Mouse (Mus musculus) embryonic facial prominence, embryonic 10.5 days (tissue): ENCODE results near the gene Pdhb. TPM values are rescaled to one million over a fixed set of nuclear protein-coding genes. Genes with fewer than 3 reads are reported as not detected.
"Not testable (repeated sequence)": the region's sequence is repeated elsewhere in the genome, so short reads cannot be mapped to it uniquely, and the experiment has no call there.

ENCODE experiments used
- DNase-seq: peaks from one replicate; pipeline ENCODE4 v3.0.0-alpha.2; 2017; ENCODE audit warnings: low spot score
- H3K27ac ChIP-seq: fragments of 300-500 bp; sonication (generic); replicated peaks from 2 replicates; pipeline ENCODE4 v1.5.1; 2016; ENCODE audit warnings: mild to moderate bottlenecking
- H3K27me3 ChIP-seq: fragments of 300-500 bp; sonication (generic); replicated peaks from 2 replicates; pipeline ENCODE4 v1.6.1; 2016; ENCODE audit warnings: low read depth, mild to moderate bottlenecking; ENCODE audit not compliant: poor library complexity, severe bottlenecking
- H3K36me3 ChIP-seq: fragments of 300-500 bp; sonication (generic); replicated peaks from 2 replicates; pipeline ENCODE4 v1.6.1; 2016; ENCODE audit warnings: mild to moderate bottlenecking, moderate library complexity
- H3K4me1 ChIP-seq: fragments of 300-500 bp; sonication (generic); 2 replicates; pipeline ENCODE4 v1.6.1; 2016
- H3K4me3 ChIP-seq: fragments of 300-500 bp; sonication (generic); 2 replicates; pipeline ENCODE4 v1.5.1; 2016; ENCODE audit warnings: mild to moderate bottlenecking, moderate library complexity
- H3K9me3 ChIP-seq: fragments of 300-500 bp; sonication (generic); 2 replicates; pipeline ENCODE4 v1.6.1; 2016; ENCODE audit warnings: mild to moderate bottlenecking
- WGBS: fragments of 180-500 bp; shearing (Covaris S2); methylation state at CpG from one replicate; pipeline ENCODE4 v1.1.7; 2016; 5-methylcytosine and 5-hydroxymethylcytosine counted together
- polyA plus RNA-seq: library from polyadenylated mRNA; unstranded; fragments of >200 nt; fragmentation: Nextera tagmentation; extraction: Ambion mirVana; gene quantifications from 2 replicates; pipeline ENCODE4 v1.2.1, GENCODE M21; 2016

Gene Pdhb
- polyA plus RNA-seq, 1 experiment from 2014 or later, result 214 TPM

- no peaks in the 10 kb centered on the region for H3K27me3 ChIP-seq
- H3K4me3 ChIP-seq, result no peak overlapping the region
- no peak for DNase-seq
- H3K36me3 ChIP-seq, result no peaks in the 10 kb centered on the region
- 59% methylated on average over 3 of the region's 3 CpGs for WGBS
- no peak overlapping the region for H3K27ac ChIP-seq
- no peaks in the 10 kb centered on the region for H3K4me1 ChIP-seq
- no peaks in the 10 kb centered on the region for H3K9me3 ChIP-seq
These were observed 10.5 kb upstream of the Pdhb start for GRCm38 (mm10) chr14:8183330-8183729.

GRCm38 (mm10) chr14:8180371-8181035 is 7.7 kb upstream of the Pdhb start:
- no peak overlapping the region for H3K4me3 ChIP-seq
- WGBS, result 75% methylated on average over 4 of the region's 4 CpGs
- no peaks in the 10 kb centered on the region for H3K9me3 ChIP-seq
- H3K27me3 ChIP-seq, result no peaks in the 10 kb centered on the region
- H3K27ac ChIP-seq, result no peak overlapping the region
- no peaks in the 10 kb centered on the region for H3K36me3 ChIP-seq
- DNase-seq, result no peak
- H3K4me1 ChIP-seq, result no peaks in the 10 kb centered on the region

- Histone ChIP-seq H3K9me3 (no peaks in the 10 kb centered on the region), H3K27ac (no peak overlapping the region), H3K36me3 (no peaks in the 10 kb centered on the region; the same call in 1 of the 2 replicates), H3K27me3 (no peaks in the 10 kb centered on the region), H3K4me3 (no peak overlapping the region), H3K4me1 (peaks cover 11% of the 10 kb centered on the region)
- 66% methylated on average over 5 of the region's 5 CpGs for WGBS
- peak; percentile 39 for DNase-seq
These were observed 3.4 kb upstream of the Pdhb start for GRCm38 (mm10) chr14:8176251-8176650.

GRCm38 (mm10) chr14:8174634-8175033 is 1.8 kb upstream of the Pdhb start:
- Histone ChIP-seq H3K4me3 (no peak overlapping the region), H3K4me1 (peaks cover 11% of the 10 kb centered on the region), H3K36me3 (peaks cover 16% of the 10 kb centered on the region), H3K9me3 (no peaks in the 10 kb centered on the region), H3K27me3 (no peaks in the 10 kb centered on the region), H3K27ac (no peak overlapping the region)
- DNase-seq, result no peak
- 88% methylated on average over 5 of the region's 5 CpGs for WGBS

GRCm38 (mm10) chr14:8173542-8174250 is 871 bp upstream of the Pdhb start:
- H3K27me3 ChIP-seq, H3K9me3 ChIP-seq, DNase-seq: not testable (repeated sequence)
- 39% methylated on average over 7 of the region's 7 CpGs for WGBS
- Histone ChIP-seq H3K4me1 (peaks cover 11% of the 10 kb centered on the region), H3K4me3 (peak overlapping the region; percentile 96), H3K36me3 (peaks cover 25% of the 10 kb centered on the region), H3K27ac (peak overlapping the region; percentile 95)

- Histone ChIP-seq H3K4me1 (no peaks in the 10 kb centered on the region), H3K4me3 (no peak overlapping the region), H3K27ac (no peak overlapping the region), H3K36me3 (peaks cover 89% of the 10 kb centered on the region), H3K9me3 (no peaks in the 10 kb centered on the region), H3K27me3 (no peaks in the 10 kb centered on the region)
- 85% methylated on average over 7 of the region's 7 CpGs for WGBS
- DNase-seq, result no peak
These were observed 8.4 kb downstream of the Pdhb start for GRCm38 (mm10) chr14:8164463-8164862.

- no peak for DNase-seq
- Histone ChIP-seq H3K4me1 (no peaks in the 10 kb centered on the region), H3K4me3 (no peak overlapping the region), H3K27me3 (no peaks in the 10 kb centered on the region), H3K36me3 (peaks cover 65% of the 10 kb centered on the region), H3K27ac (no peak overlapping the region), H3K9me3 (no peaks in the 10 kb centered on the region)
- WGBS, result 85% methylated on average over 2 of the region's 2 CpGs
These were observed 11.0 kb downstream of the Pdhb start for GRCm38 (mm10) chr14:8161777-8162176.

- no peaks in the 10 kb centered on the region for H3K9me3 ChIP-seq
- no peak overlapping the region for H3K27ac ChIP-seq
- H3K4me1 ChIP-seq, result no peaks in the 10 kb centered on the region
- peaks cover 38% of the 10 kb centered on the region for H3K36me3 ChIP-seq
- DNase-seq, result no peak
- no peak overlapping the region for H3K4me3 ChIP-seq
- WGBS, result 84% methylated on average over 3 of the region's 3 CpGs
- H3K27me3 ChIP-seq, result no peaks in the 10 kb centered on the region
These were observed 13.7 kb downstream of the Pdhb start for GRCm38 (mm10) chr14:8159141-8159540.

GRCm38 (mm10) chr14:8158721-8159120 is 14.1 kb downstream of the Pdhb start:
- WGBS, result 90% methylated on average over 3 of the region's 3 CpGs
- H3K4me3 ChIP-seq, result no peak overlapping the region

GRCm38 (mm10) chr14:8156947-8157346 is 15.9 kb downstream of the Pdhb start:
- Histone ChIP-seq H3K27me3 (no peaks in the 10 kb centered on the region), H3K36me3 (peaks cover 19% of the 10 kb centered on the region), H3K9me3 (no peaks in the 10 kb centered on the region), H3K4me1 (no peaks in the 10 kb centered on the region), H3K27ac (no peak overlapping the region), H3K4me3 (no peak overlapping the region)
- no peak for DNase-seq
- 39% methylated on average over 3 of the region's 3 CpGs for WGBS

More at GRCm38 (mm10) chr14:8158721-8159120, 14.1 kb downstream of the Pdhb start:
- H3K27ac ChIP-seq, result no peak overlapping the region
- DNase-seq, result no peak
- H3K36me3 ChIP-seq, result peaks cover 34% of the 10 kb centered on the region
- no peaks in the 10 kb centered on the region for H3K9me3 ChIP-seq
- no peaks in the 10 kb centered on the region for H3K4me1 ChIP-seq
- H3K27me3 ChIP-seq, result no peaks in the 10 kb centered on the region

- DNase-seq, result no peak
- 70% methylated on average over 3 of the region's 3 CpGs for WGBS
These were observed 18.8 kb downstream of the Pdhb start for GRCm38 (mm10) chr14:8154072-8154471.

GRCm38 (mm10) chr14:8151757-8152156 is 21.1 kb downstream of the Pdhb start:
- H3K9me3 ChIP-seq, result no peaks in the 10 kb centered on the region
- H3K4me1 ChIP-seq, result no peaks in the 10 kb centered on the region
- 92% methylated on average over 5 of the region's 5 CpGs for WGBS
- H3K27ac ChIP-seq, result no peak overlapping the region
- no peak overlapping the region for H3K4me3 ChIP-seq
- H3K36me3 ChIP-seq, result peaks cover 9% of the 10 kb centered on the region; the same call in 1 of the 2 replicates
- no peaks in the 10 kb centered on the region for H3K27me3 ChIP-seq
- DNase-seq, result no peak

More at GRCm38 (mm10) chr14:8154072-8154471, 18.8 kb downstream of the Pdhb start:
- no peak overlapping the region for H3K4me3 ChIP-seq
- H3K36me3 ChIP-seq, result peaks cover 9% of the 10 kb centered on the region; the same call in 1 of the 2 replicates
- no peaks in the 10 kb centered on the region for H3K4me1 ChIP-seq
- H3K9me3 ChIP-seq, result no peaks in the 10 kb centered on the region
- no peaks in the 10 kb centered on the region for H3K27me3 ChIP-seq
- H3K27ac ChIP-seq, result no peak overlapping the region

- peaks cover 26% of the 10 kb centered on the region for H3K36me3 ChIP-seq
- no peaks in the 10 kb centered on the region for H3K27me3 ChIP-seq
- 87% methylated on average over 8 of the region's 8 CpGs for WGBS
- H3K4me3 ChIP-seq, result no peak overlapping the region
- no peaks in the 10 kb centered on the region for H3K4me1 ChIP-seq
- no peak for DNase-seq
- no peaks in the 10 kb centered on the region for H3K9me3 ChIP-seq
- H3K27ac ChIP-seq, result no peak overlapping the region
These were observed 24.0 kb downstream of the Pdhb start for GRCm38 (mm10) chr14:8148842-8149241.
